8 mouse cellular contexts compared by ENCODE assay signal in the genomic region with DNA sequence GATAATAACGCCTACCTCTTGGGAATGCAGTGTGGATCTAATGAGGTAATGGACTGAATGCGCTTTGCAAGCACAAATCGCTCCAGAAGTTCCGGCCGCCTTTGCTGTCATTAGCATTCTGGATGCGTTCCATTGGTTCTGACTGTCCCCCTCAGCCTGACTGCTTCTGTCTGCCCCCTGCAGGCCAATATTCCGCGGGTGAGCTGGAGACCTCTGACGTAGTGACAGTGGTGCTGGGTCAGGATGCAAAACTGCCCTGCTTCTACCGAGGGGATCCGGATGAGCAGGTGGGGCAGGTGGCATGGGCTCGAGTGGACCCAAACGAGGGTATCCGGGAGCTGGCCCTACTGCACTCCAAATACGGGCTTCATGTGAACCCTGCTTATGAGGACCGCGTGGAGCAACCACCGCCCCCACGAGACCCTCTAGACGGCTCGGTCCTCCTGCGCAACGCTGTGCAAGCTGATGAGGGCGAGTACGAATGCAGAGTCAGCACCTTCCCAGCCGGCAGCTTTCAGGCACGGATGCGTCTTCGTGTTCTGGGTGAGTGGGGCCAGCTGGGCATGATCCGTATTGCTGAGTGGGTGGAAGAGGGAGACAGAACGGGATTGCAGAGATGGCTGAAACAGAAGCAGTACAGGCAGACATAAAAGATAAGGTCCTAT. TPM values are rescaled to one million over a fixed set of nuclear protein-coding genes. Genes with fewer than 3 reads are reported as not detected.
DNase-seq lines count a peak whose midpoint lies in the region; ATAC-seq lines count a peak whose summit lies in the region.

No protein-coding gene starts in this region.

- ATAC-seq in common myeloid progenitor, adult 5-6 weeks (replicated peaks; ENCODE audit: low read depth, poor library complexity, severe bottlenecking) = peak; percentile 88
- peak; percentile 89 for ATAC-seq in megakaryocyte, adult 5-6 weeks (ENCODE audit: poor library complexity, severe bottlenecking)

- peak; percentile 77 to 90 for DNase-seq in adrenal gland, adult (ENCODE audit: inconsistent age in 2 of 2, low spot score in 1 of 2)
- DNase-seq in gastrocnemius, postnatal 10 days = peak; percentile 70
- DNase-seq in induced T-regulatory cell, adult 2 months (ENCODE audit: low read depth) = peak; percentile 86
- peak; percentile 46 to 71 for DNase-seq in left cerebral cortex, adult 8-10 months (ENCODE audit: low spot score in 2 of 2)
- DNase-seq in right cerebral cortex, adult 18-20 months = peak; percentile 76
- DNase-seq in urinary bladder, postnatal 4 days (ENCODE audit: low spot score in 2 of 2) = peak; percentile 55 to 80

RNA-seq across cellular contexts. Expression of a gene that starts 8.7 kb away (rescaled TPM):
- total RNA-seq in common myeloid progenitor, adult 5-6 weeks (2017) = 63.0 and 77.8 TPM in 2 replicates
- total RNA-seq in gastrocnemius, postnatal 10 days (2021) = 1 to 10 TPM; 1.7 to 2.3 TPM
- 1 to 10 TPM; 2.1 to 5.5 (median 3.0) TPM for total RNA-seq in left cerebral cortex, adult 8-10 months (2022)
- total RNA-seq in megakaryocyte, adult 5-6 weeks (2015) = 95.6 and 105 TPM in 2 replicates
- total RNA-seq in megakaryocyte, adult 5-6 weeks (2017) = 231 and 235 TPM in 2 replicates

RNA-seq across cellular contexts. Expression of a gene that starts 10.2 kb away (rescaled TPM):
- 2.3 and 2.4 TPM in 2 replicates for total RNA-seq in common myeloid progenitor, adult 5-6 weeks (2017)
- total RNA-seq in gastrocnemius, postnatal 10 days (2021) = under 1 TPM; 0.07 to 0.20 TPM
- total RNA-seq in left cerebral cortex, adult 8-10 months (2022) = 1 to 10 TPM; 4.3 to 4.9 (median 4.6) TPM
- 0.66 and 1.2 TPM in 2 replicates for total RNA-seq in megakaryocyte, adult 5-6 weeks (2015)
- total RNA-seq in megakaryocyte, adult 5-6 weeks (2017) = 1.3 and 2.1 TPM in 2 replicates

RNA-seq across cellular contexts. Expression of a gene that starts 19.5 kb away (rescaled TPM):
- 1.1 and 3.9 TPM in 2 replicates for total RNA-seq in common myeloid progenitor, adult 5-6 weeks (2017)
- under 1 TPM; 0.31 to 0.61 TPM for total RNA-seq in gastrocnemius, postnatal 10 days (2021)
- total RNA-seq in left cerebral cortex, adult 8-10 months (2022) = 10 to 100 TPM in 3 of 4 experiments, 1 to 10 TPM in 1; 10.0 to 12.8 (median 12.4) TPM
- total RNA-seq in megakaryocyte, adult 5-6 weeks (2015) = 0.09 TPM in 1 of 2 replicates, not detected in the other
- total RNA-seq in megakaryocyte, adult 5-6 weeks (2017) = 0.16 and 0.59 TPM in 2 replicates

RNA-seq across cellular contexts. Expression of a gene that starts 31.0 kb away (rescaled TPM):
- total RNA-seq in common myeloid progenitor, adult 5-6 weeks (2017) = 47.1 and 48.6 TPM in 2 replicates
- 10 to 100 TPM; 31.5 to 32.4 TPM for total RNA-seq in gastrocnemius, postnatal 10 days (2021)
- total RNA-seq in left cerebral cortex, adult 8-10 months (2022) = 100 to 1,000 TPM in 1 of 4 experiments, 10 to 100 TPM in 3; 89.5 to 102 (median 96.9) TPM
- 23.0 and 27.0 TPM in 2 replicates for total RNA-seq in megakaryocyte, adult 5-6 weeks (2015)
- 76.7 and 80.1 TPM in 2 replicates for total RNA-seq in megakaryocyte, adult 5-6 weeks (2017)

RNA-seq across cellular contexts. Expression of a gene that starts 34.6 kb away (rescaled TPM):
- total RNA-seq in common myeloid progenitor, adult 5-6 weeks (2017) = 37.2 and 65.3 TPM in 2 replicates
- 100 to 1,000 TPM; 104 to 113 TPM for total RNA-seq in gastrocnemius, postnatal 10 days (2021)
- total RNA-seq in left cerebral cortex, adult 8-10 months (2022) = 100 to 1,000 TPM; 107 to 204 (median 164) TPM
- 26.1 and 38.4 TPM in 2 replicates for total RNA-seq in megakaryocyte, adult 5-6 weeks (2015)
- total RNA-seq in megakaryocyte, adult 5-6 weeks (2017) = 16.0 and 27.3 TPM in 2 replicates

Comparison
In these comparisons a context has a peak if more than half of its experiments do, and no peak if none do; other contexts are left out.
1. Peak in every context shown above with its lines: DNase-seq and ATAC-seq.